Mouse (Mus musculus): ENCODE data around the gene Cfd.
A peak's percentile ranks its signal among the peaks of the same experiment; 100 is the strongest.

Cfd gene

DNA sequence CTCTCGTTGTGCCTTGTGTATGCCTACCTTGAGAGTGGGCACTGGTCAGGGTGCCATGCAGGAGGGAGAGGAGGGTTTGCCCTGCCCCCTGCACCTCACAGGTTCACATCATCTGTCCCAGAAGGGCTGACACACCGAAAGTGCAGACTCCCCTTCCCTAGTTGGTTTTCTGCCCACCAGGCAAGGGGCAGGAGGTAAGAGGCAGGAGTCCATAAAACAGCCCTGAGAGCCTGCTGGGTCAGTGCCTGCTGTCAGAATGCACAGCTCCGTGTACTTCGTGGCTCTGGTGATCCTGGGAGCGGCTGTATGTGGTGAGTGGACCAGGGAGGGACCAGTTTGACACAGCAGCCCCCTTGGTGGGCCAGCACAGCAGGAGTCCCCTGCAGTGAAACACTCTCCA, at the start of gene Cfd:
Gene Cfd (plus strand): TSS at position 184 of the 400 bp plus-strand sequence.
- DNase-seq, result no peak

DNA sequence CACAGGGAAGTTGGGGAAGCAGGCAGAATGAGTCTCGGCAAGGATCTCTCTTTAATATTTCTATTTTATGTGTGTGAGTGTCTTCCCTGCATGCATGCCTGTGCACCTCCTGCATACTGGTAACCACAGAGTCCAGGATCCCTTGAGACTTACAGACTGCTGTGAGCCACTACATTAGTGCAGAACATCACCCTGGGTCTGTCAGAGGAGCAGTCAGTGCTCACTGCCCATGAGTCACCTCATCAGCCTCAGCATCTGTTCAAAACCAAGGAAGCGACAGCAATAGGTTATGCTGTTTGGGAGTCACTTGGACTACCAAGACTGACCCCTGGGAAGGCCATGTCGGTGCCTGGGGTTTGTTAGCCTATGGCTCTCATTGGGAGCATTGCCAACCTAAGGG, 48.3 kb upstream of the Cfd start:
- DNase-seq, result no peak

DNA sequence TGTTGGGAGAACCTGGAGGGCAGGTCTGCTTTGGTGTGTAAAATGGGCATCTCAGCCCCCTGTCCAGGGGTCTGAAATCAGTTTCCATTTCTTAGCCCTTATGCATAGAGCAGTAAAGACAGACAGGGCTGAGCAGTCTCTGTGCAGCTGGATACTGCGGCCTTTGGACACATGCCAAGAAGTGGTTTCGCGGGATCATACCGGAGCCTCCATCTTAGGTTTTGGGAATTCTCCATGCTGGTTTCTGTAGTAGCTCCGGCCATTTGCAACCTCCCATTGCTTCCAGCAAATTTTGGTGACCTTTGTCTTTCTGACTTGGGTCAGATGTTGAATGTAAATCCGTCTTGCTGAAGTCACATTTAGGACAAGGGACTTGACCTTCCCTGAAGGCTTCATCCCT, 47.2 kb upstream of the Cfd start:
- no peak for DNase-seq

GRCm38 (mm10) chr10:79846553-79846952, 44.1 kb upstream of the Cfd start:
- DNase-seq, result no peak

GRCm38 (mm10) chr10:79849941-79850628, 40.6 kb upstream of the Cfd start:
- DNase-seq, result no peak

DNA sequence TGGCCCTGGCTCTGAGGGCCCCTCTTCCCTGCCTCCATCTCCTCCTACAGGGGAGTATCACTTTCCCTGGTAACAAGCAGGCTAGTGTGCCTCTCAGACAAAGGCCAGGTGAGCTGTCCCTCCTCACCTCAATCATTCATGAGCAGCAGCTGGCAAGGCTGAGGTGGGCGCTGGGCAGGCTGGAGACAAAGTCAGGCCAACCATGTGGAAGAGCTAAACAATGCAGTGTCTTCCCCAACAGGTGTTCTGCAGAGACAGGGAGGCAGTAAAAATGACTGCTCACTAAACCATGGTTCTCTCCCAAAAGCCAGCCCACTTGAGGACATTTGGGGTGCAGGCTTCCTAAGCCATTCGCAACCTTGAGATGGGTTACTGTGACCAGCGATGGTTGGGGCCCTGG, 39.0 kb upstream of the Cfd start:
- no peak for DNase-seq

GRCm38 (mm10) chr10:79852107-79852789, 38.4 kb upstream of the Cfd start:
- peak; percentile 78 for DNase-seq

GRCm38 (mm10) chr10:79852827-79853226, 37.8 kb upstream of the Cfd start:
- no peak for DNase-seq

- peak; percentile 97 for DNase-seq
Observed at GRCm38 (mm10) chr10:79853392-79853791, 37.3 kb upstream of the Cfd start.

DNA sequence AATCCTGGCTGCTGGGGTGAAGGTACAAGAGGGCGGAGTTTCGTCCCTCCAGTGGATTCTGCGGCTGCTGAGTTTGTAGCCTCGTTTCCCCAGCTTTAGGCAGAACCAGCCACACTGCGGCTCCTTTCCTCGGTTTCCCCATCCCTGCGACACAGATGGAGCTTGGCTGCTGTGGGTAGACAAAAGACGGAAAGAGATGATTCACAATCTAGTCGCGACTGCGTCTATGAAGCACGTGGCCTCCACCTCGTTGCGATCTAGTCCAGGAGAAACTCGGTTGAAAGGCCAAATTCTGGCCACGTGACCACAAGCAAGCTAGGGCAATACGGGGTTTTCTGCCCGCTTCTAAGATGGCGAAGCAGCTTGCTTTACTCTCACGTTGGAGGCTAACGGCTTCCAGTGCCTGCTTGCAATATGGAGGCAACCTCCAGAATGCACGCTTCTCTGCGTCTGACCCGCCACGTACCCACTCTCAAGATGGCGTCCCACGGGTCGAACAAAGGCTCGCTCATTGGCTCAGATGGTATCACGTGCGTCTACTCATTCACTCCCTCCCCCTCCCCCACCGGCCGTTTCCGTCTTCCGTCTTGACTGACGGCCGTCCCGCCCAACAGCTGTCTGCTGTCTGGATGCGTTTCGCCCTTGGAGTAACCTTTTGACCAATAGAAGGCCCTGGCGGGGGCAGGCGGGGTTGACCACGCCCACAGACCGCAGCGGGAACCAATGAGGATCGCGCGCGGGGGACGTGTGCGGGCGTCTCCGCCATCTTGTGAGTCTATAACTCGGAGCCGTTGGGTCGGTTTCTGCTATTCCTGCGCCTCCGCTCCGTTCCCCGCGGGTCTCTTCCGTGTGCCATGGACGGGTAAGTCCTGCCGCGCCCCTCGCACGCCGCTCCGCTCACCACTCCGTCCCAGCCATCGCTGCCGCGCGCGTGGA, 36.5 kb upstream of the Cfd start, which contains the start of gene Ptbp1:
Gene Ptbp1 (plus strand): TSS at position 568 of the 936 bp plus-strand sequence.
- DNase-seq, result peak; percentile 99

DNA sequence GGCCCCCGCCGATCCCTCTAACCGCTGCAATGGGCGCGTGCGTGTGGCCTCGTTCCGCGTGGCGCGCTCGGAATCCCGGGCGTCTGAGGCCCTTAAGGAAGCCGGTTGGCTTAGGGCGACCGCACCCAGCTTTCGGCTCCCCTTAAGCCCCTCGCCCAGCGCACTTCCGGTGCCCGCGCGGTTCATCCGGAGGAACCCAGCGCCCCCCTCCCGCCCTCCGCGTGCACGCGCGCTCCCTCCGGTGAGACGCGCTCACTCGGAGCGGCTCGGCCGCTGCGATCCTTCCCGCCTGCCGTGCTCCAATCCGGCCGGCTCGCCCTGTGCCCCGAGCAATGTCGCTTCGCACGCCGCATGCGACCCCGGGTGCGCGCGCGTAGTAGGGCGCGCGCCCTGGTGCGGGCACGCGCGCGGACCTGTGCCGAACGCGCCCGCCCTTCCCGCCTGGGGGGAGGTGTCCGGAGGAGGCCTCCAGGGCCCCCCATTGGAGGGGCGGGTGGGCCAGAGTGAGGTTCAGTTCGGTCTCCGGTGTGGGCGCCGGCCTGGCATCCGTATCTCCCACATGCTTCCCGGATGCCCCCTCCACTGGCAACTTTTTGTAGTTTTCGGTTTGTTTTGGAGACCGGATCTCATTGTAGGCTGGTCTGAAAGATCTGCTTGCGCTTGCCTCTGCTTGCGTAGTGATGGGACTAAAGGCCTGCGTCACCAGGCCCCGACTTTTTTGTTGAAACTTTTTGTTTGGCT, 35.7 kb upstream of the Cfd start:
- peak; percentile 70 for DNase-seq

- peak; percentile 96 for DNase-seq
Observed at GRCm38 (mm10) chr10:79855558-79856184, 35.0 kb upstream of the Cfd start.

DNA sequence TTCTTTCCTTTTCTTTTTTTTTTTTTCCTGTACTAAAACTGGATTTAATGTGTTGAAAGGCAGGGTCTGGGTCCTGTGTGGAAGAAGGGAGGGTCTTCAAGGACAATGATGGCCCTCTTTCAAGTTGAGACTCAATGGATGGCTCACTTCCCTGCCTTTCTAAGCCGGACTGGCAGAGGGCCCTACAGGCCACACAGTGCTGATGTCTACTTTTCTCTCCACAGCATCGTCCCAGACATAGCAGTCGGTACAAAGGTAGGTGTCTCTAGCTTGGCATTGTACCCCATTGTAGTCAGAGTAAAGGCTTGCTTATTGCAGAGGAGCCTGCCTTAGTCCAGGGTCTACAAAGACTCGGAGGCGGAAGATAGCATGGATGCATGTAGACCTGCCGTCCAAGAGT, 34.4 kb upstream of the Cfd start:
- DNase-seq, result peak; percentile 33

- peak; percentile 25 for DNase-seq
Observed at GRCm38 (mm10) chr10:79856704-79857451, 33.8 kb upstream of the Cfd start.

- peak; percentile 81 for DNase-seq
Observed at GRCm38 (mm10) chr10:79857452-79857811, 33.2 kb upstream of the Cfd start.

DNA sequence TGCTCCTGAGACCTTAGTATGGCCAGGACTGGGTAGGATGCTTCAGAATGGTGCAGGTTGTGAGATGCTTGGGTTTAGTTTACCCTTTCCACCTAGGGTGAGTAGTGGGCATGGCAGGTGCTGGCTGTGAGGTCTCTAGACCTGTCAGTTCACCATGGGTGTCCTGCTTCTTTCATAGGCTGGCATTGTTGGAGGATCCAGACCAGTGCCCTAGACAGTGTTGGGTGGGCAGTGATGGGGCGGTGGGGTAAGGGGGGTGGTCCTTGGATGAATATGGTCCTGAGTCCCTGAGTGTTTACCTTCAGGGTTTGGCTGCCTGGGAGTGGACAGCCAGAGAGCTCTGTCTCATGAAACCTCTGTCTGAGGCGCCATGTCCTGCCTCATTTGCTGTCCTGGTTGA, 32.8 kb upstream of the Cfd start:
- no peak for DNase-seq

GRCm38 (mm10) chr10:79858416-79859074, 32.1 kb upstream of the Cfd start:
- DNase-seq, result peak; percentile 70

- no peak for DNase-seq
Observed at GRCm38 (mm10) chr10:79859116-79859515, 31.5 kb upstream of the Cfd start.

- peak; percentile 25 for DNase-seq
Observed at GRCm38 (mm10) chr10:79860079-79860911, 30.4 kb upstream of the Cfd start.

Measured in kidney, adult 9 months (tissue).